Mouse (Mus musculus) heart, embryonic 10.5 days (tissue): Measurements from ENCODE around the gene Ccdc150. TPM values are rescaled to one million over a fixed set of nuclear protein-coding genes. Genes with fewer than 3 reads are reported as not detected.

Experiments
- DNase-seq: peaks from one replicate; pipeline ENCODE4 v3.0.0-alpha.2; 2017; ENCODE audit warnings: low spot score
- H3K27ac ChIP-seq: fragments of 300-500 bp; sonication (generic); 2 replicates; pipeline ENCODE4 v1.5.1; 2016; ENCODE audit warnings: mild to moderate bottlenecking
- H3K27me3 ChIP-seq: fragments of 300-500 bp; sonication (generic); 2 replicates; pipeline ENCODE4 v1.6.1; 2016; ENCODE audit warnings: mild to moderate bottlenecking; ENCODE audit not compliant: poor library complexity, insufficient read depth, severe bottlenecking
- H3K36me3 ChIP-seq: fragments of 300-500 bp; sonication (generic); 2 replicates; pipeline ENCODE4 v1.6.1; 2016; ENCODE audit warnings: mild to moderate bottlenecking, moderate library complexity
- H3K4me1 ChIP-seq: fragments of 300-500 bp; sonication (generic); 2 replicates; pipeline ENCODE4 v1.6.1; 2016; ENCODE audit warnings: mild to moderate bottlenecking
- H3K4me3 ChIP-seq: fragments of 300-500 bp; sonication (generic); 2 replicates; pipeline ENCODE4 v1.5.1; 2016; ENCODE audit warnings: mild to moderate bottlenecking, moderate library complexity
- H3K9me3 ChIP-seq: fragments of 300-500 bp; sonication (generic); 2 replicates; pipeline ENCODE4 v1.6.1; 2016; ENCODE audit warnings: mild to moderate bottlenecking, moderate library complexity
- WGBS: fragments of 180-500 bp; shearing (Covaris S2); methylation state at CpG from one replicate; pipeline ENCODE4 v1.1.7; 2016; 5-methylcytosine and 5-hydroxymethylcytosine counted together
- polyA plus RNA-seq: library from polyadenylated mRNA; unstranded; fragments of >200 nt; fragmentation: Nextera tagmentation; extraction: Ambion mirVana; gene quantifications from 2 replicates; pipeline ENCODE4 v1.2.1, GENCODE M21; 2016

The Ccdc150 gene
- polyA plus RNA-seq, 1 experiment from 2014 or later = 0.65 TPM

DNA sequence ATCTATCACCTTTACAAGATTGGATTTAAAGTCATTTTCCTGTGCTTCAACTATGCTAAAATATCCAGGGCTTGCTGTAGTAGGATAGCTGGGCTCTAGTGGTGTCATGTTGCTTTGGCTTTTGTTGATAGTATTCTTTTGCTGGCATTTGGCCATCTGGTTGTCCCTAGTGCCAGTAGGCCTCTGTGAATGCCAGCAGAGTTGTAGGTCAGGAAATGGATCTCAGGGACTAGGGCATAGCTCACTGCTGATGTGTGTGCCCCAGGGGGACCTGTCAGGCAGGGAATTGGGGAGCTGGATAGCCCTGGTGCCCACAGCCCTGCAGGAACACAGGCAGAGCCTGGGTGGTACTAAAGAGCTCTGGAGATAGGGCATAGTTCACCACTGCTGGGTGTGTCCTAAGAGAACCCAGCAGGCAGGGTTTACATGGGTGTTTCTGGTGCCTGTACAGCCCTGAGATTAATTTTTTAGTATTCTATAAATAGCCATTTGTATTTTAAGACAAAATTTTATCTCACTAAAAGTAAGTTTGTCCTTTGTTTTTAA, 127.1 kb downstream of the Ccdc150 start:
- Histone ChIP-seq H3K27me3 (no peaks in the 10 kb centered on the region), H3K4me1 (no peaks in the 10 kb centered on the region), H3K36me3 (no peaks in the 10 kb centered on the region), H3K27ac (no peak overlapping the region), H3K9me3 (no peaks in the 10 kb centered on the region), H3K4me3 (no peak overlapping the region)
- DNase-seq = no peak

DNA sequence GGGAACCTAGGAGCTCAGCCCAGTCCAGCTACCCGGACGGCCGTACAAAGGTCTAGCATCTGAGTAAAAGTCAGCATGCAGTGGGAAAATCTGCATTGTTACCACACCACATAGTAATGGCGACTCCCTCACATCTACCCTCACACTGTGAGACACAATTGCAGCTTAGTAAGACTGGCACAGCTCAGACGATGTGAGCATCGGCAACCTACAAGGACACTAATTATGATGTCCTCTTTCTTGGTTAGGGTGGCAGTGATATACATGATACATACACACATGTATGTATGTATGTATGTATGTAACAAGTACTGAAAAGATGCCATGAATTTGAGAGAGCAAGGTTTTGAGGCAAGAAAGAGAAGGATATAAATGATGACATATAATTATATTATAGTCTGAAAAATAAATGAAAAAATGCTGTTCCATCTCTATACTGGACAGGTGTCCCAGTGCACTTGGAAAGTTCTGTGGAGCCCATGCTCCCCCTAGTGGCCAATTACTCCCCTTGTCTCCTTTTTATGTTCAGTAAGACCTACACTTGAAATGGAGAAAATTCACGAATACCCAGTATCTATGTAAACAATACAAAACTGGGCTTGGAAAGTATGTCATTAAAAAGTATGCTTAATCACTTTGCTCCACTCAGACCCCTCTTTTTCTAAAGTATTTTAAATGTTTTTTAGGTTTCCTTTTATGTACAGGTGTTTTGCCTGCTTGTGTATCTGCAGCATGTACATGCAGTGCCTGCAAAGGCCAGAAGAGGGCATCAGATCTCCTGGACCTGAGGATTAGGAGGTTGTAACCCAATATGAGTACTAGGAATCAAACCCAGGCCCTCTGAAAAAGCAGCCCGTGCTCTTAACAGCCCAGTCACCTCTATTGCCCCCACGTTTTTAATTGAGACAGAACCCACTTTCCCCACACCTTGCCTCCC, 130.8 kb downstream of the Ccdc150 start:
- Histone ChIP-seq H3K9me3 (no peaks in the 10 kb centered on the region), H3K36me3 (no peaks in the 10 kb centered on the region), H3K4me3 (no peak overlapping the region), H3K27me3 (no peaks in the 10 kb centered on the region), H3K27ac (no peak overlapping the region), H3K4me1 (no peaks in the 10 kb centered on the region)
- DNase-seq = no peak
- WGBS = 81% methylated on average over 9 of the region's 9 CpGs

DNA sequence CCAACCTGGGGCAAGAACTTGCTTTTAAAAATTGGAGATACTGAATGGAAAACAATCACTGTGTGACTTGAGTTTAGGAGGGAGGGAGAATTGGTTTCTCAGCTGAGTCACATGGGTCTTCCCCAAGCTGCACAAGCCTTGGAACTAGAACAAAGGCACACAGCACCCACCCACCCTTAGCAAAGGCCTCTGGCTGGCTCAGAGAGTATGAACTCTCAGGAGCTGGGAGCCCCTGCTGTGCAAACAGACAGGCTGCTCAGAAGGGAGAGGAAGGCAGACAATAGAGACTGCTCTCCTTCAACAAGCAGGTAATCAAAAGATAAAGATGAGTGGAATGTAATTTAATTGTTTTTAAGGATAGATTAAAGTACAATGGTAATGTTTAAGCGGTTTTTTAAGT, 133.7 kb downstream of the Ccdc150 start:
- H3K36me3 ChIP-seq = peaks cover 4% of the 10 kb centered on the region; the same call in 1 of the 2 replicates
- no peak for DNase-seq
- WGBS = 33% methylated on average over 1 of the region's 1 CpGs
- no peaks in the 10 kb centered on the region for H3K9me3 ChIP-seq
- H3K4me1 ChIP-seq = no peaks in the 10 kb centered on the region
- H3K27ac ChIP-seq = no peak overlapping the region
- no peaks in the 10 kb centered on the region for H3K27me3 ChIP-seq
- H3K4me3 ChIP-seq = no peak overlapping the region

DNA sequence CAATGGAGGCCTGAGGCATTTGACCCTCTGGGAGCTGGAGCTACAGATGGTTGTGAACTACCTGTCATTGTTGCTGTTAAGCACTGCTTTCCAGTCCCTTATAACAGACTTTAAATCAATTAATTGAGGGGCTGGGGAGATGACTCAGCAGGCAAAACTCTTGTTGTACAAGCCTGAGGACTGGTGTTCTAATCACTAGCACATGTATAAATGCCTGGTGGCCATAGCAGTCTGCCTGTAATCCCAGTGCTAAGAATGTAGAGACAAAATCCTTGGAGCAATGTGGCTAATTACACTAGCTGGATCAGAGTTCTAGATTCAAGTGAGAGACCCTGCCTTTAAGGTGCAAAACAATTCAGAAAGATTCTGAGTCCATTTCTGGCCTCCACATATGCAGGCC, 152.3 kb downstream of the Ccdc150 start:
- H3K36me3 ChIP-seq = peaks cover 65% of the 10 kb centered on the region
- H3K27me3 ChIP-seq = no peaks in the 10 kb centered on the region
- no peak for DNase-seq
- H3K9me3 ChIP-seq = no peaks in the 10 kb centered on the region
- H3K4me3 ChIP-seq = no peak overlapping the region
- H3K4me1 ChIP-seq = no peaks in the 10 kb centered on the region
- H3K27ac ChIP-seq = no peak overlapping the region

Other genes starting within 250 kb of the Ccdc150 start
- gene Hecw2, start 55.5 kb upstream of the Ccdc150 start, polyA plus RNA-seq = 5.2 and 6.6 TPM in 2 replicates
- gene Gtf3c3, start 188.3 kb downstream of the Ccdc150 start, polyA plus RNA-seq = 20.5 and 23.5 TPM in 2 replicates